9 mouse cellular contexts compared by ENCODE assay signal in genomic region chr3:81735463-81735862, GRCm38 (mm10).
DNase-seq lines count a peak whose midpoint lies in the region; ATAC-seq and TF ChIP-seq lines count a peak whose summit lies in the region.
"Had no signal": no experiment of that assay in that cellular context is flagged by ENCODE, and none has a peak within 500 bp of the region (broad histone marks: within the 10 kb centered on the region; RNA-seq: fewer than 3 reads in every experiment).

No protein-coding gene starts in this region.

- no peaks in the 10 kb centered on the region for H3K27me3 ChIP-seq in hindbrain, embryonic 14.5 days (ENCODE audit: control insufficient read depth, insufficient read depth, low read length)
- no peaks in the 10 kb centered on the region for H3K27me3 ChIP-seq in hindbrain, embryonic 12.5 days
- H3K27me3 ChIP-seq in intestine, embryonic 16.5 days (replicated peaks; ENCODE audit: control insufficient read depth, insufficient read depth, low read length) = no peaks in the 10 kb centered on the region
- H3K27me3 ChIP-seq: liver, embryonic 12.5 days had no signal

- no peak overlapping the region for H3K4me3 ChIP-seq in hindbrain, embryonic 14.5 days (replicated peaks; ENCODE audit: low read length)
- H3K4me3 ChIP-seq in hindbrain, embryonic 12.5 days = no peak overlapping the region
- no peak overlapping the region for H3K4me3 ChIP-seq in layer of hippocampus, adult 2 months
- H3K4me3 ChIP-seq in olfactory bulb, adult 2 months (ENCODE audit: insufficient read depth, low read depth, low read length) = no peak overlapping the region
- H3K4me3 ChIP-seq in intestine, embryonic 16.5 days (ENCODE audit: low read length) = no peak overlapping the region
- H3K4me3 ChIP-seq: liver, embryonic 12.5 days had no signal

- H3K4me1 ChIP-seq in hindbrain, embryonic 14.5 days (replicated peaks; ENCODE audit: control insufficient read depth, insufficient read depth, low read length) = no peaks in the 10 kb centered on the region
- no peaks in the 10 kb centered on the region for H3K4me1 ChIP-seq in hindbrain, embryonic 12.5 days
- no peaks in the 10 kb centered on the region for H3K4me1 ChIP-seq in olfactory bulb, adult 2 months (ENCODE audit: control insufficient read depth, insufficient read depth, low read length)
- no peaks in the 10 kb centered on the region for H3K4me1 ChIP-seq in intestine, embryonic 16.5 days (ENCODE audit: control insufficient read depth, insufficient read depth, low read length)
- H3K4me1 ChIP-seq: liver, embryonic 12.5 days had no signal

- H3K9ac ChIP-seq in hindbrain, embryonic 14.5 days = no peak overlapping the region
- H3K9ac ChIP-seq in hindbrain, embryonic 12.5 days = no peak overlapping the region
- no peak overlapping the region for H3K9ac ChIP-seq in intestine, embryonic 16.5 days (ENCODE audit: low read depth, low read length)
- H3K9ac ChIP-seq: liver, embryonic 12.5 days had no signal

- peak; percentile 46; the same call in 1 of the 2 replicates for ATAC-seq in hindbrain, embryonic 14.5 days (ENCODE audit: low FRiP score)
- no peak for ATAC-seq in hindbrain, embryonic 12.5 days (ENCODE audit: low FRiP score)
- no peak for ATAC-seq in intestine, embryonic 16.5 days
- ATAC-seq: liver, embryonic 12.5 days had no signal

- TF ChIP-seq POLR2A in olfactory bulb, adult 2 months (IDR thresholded peaks at IDR 0.05; ENCODE audit: insufficient read depth, low read depth, low read length) = no peak

- no peak overlapping the region for H3K4me2 ChIP-seq in hindbrain, embryonic 14.5 days (replicated peaks)
- H3K4me2 ChIP-seq in hindbrain, embryonic 12.5 days (replicated peaks) = no peak overlapping the region
- H3K4me2 ChIP-seq in intestine, embryonic 16.5 days (ENCODE audit: low read depth, low read length) = no peak overlapping the region
- H3K4me2 ChIP-seq: liver, embryonic 12.5 days had no signal

- no peak for DNase-seq in hindbrain, embryonic 14.5 days (ENCODE audit: low spot score)
- peak; percentile 7 to 11 for DNase-seq in cerebellum, postnatal 25 days
- peak; percentile 29 to 56 for DNase-seq in layer of hippocampus, adult 2 months (ENCODE audit: low spot score in 2 of 2)
- DNase-seq in ovary, postnatal 14 days (ENCODE audit: low spot score) = no peak
- DNase-seq: kidney, postnatal 25 days had no signal

- no peaks in the 10 kb centered on the region for H3K36me3 ChIP-seq in hindbrain, embryonic 14.5 days (replicated peaks; ENCODE audit: control insufficient read depth, insufficient read depth)
- no peaks in the 10 kb centered on the region for H3K36me3 ChIP-seq in hindbrain, embryonic 12.5 days
- H3K36me3 ChIP-seq in intestine, embryonic 16.5 days (ENCODE audit: control insufficient read depth, insufficient read depth, low read length) = no peaks in the 10 kb centered on the region
- H3K36me3 ChIP-seq: liver, embryonic 12.5 days had no signal

- no peak for TF ChIP-seq CTCF in layer of hippocampus, adult 2 months (conservative IDR thresholded peaks at IDR 0.05)
- no peak for TF ChIP-seq CTCF in olfactory bulb, adult 2 months (IDR thresholded peaks at IDR 0.05; ENCODE audit: insufficient read depth, low read depth, low read length)

- no peaks in the 10 kb centered on the region for H3K9me3 ChIP-seq in hindbrain, embryonic 14.5 days (ENCODE audit: control insufficient read depth, low read length)
- no peaks in the 10 kb centered on the region for H3K9me3 ChIP-seq in hindbrain, embryonic 12.5 days (replicated peaks)
- H3K9me3 ChIP-seq in intestine, embryonic 16.5 days (ENCODE audit: control insufficient read depth, low read length) = no peaks in the 10 kb centered on the region
- H3K9me3 ChIP-seq: liver, embryonic 12.5 days had no signal

- 73% methylated on average over 8 of the region's 8 CpGs for WGBS in hindbrain, embryonic 14.5 days
- 76% methylated on average over 8 of the region's 8 CpGs for WGBS in hindbrain, embryonic 12.5 days
- WGBS in olfactory bulb, adult 2 months = 18% methylated on average over 8 of the region's 8 CpGs
- WGBS in intestine, embryonic 16.5 days = 57% methylated on average over 8 of the region's 8 CpGs

- H3K27ac ChIP-seq in hindbrain, embryonic 14.5 days = no peak overlapping the region
- H3K27ac ChIP-seq in hindbrain, embryonic 12.5 days = no peak overlapping the region
- H3K27ac ChIP-seq in layer of hippocampus, adult 2 months = peak overlapping the region; percentile 44
- 0 out of 2 replicates have a peak overlapping the region, but pooled peaks have one; percentile 7 for H3K27ac ChIP-seq in olfactory bulb, adult 2 months (ENCODE audit: insufficient read depth, low read depth, low read length)
- H3K27ac ChIP-seq in intestine, embryonic 16.5 days (ENCODE audit: low read length) = no peak overlapping the region
- H3K27ac ChIP-seq: liver, embryonic 12.5 days had no signal

Comparison
In these comparisons a context has a peak if more than half of its experiments do, and no peak if none do; other contexts are left out.
1. DNase-seq: peak in cerebellum, postnatal 25 days (2 of 2) and layer of hippocampus, adult 2 months (2 of 2); none in hindbrain, embryonic 14.5 days (single experiment) and ovary, postnatal 14 days (single experiment).
2. H3K27ac ChIP-seq: peak in layer of hippocampus, adult 2 months (single experiment) and olfactory bulb, adult 2 months (single experiment); none in hindbrain, embryonic 14.5 days (single experiment), hindbrain, embryonic 12.5 days (single experiment) and intestine, embryonic 16.5 days (single experiment).